Mouse (Mus musculus) cerebellum, adult 18-20 months (tissue): ENCODE data around the gene Gfpt1.

Experiments used
- DNase-seq, 2 experiments: peaks; one replicate each; pipeline ENCODE4 v3.0.0; 2021

The Gfpt1 gene

DNA sequence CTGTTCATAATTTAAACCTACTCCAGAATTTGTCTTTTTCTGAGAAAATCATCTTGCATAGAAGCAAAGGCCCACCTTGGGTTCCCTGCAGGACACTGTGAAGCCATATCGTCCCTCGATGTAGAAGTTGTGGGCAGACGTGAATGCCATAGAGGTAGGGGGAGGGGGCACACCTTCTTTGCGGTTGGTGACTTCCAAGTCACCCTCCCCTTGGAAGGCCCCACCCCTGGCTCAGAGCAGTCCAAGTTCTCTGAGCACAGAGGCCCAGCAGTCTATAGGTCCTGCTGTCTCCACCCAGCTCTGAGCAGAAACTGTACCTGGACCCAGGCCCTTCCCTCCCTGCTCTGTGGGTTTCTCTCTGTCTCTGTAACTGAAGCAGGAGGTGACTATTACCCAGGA is 59.3 kb downstream of the Gfpt1 start:
- no peak for DNase-seq

GRCm38 (mm10) chr6:87102421-87102911 is 59.8 kb downstream of the Gfpt1 start:
- DNase-seq, result no peak

DNA sequence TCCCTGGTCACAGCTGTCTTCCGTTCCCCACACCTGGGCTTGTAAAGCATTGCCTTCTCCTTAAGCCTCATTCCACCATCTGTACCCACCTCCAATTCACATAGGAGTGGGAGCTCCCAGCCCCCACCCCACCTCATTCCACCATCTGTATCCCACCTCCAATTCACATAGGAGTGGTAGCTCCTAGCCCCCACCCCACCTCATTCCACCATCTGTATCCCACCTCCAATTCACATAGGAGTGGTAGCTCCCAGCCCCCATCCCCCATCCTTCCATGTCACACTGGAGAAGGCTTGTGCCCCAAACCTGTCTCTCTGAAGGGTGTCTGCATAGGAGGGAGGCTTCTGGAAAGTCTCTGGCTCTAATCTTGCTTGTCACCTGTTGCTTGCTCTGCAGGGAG is 60.7 kb downstream of the Gfpt1 start:
- no peak for DNase-seq

DNA sequence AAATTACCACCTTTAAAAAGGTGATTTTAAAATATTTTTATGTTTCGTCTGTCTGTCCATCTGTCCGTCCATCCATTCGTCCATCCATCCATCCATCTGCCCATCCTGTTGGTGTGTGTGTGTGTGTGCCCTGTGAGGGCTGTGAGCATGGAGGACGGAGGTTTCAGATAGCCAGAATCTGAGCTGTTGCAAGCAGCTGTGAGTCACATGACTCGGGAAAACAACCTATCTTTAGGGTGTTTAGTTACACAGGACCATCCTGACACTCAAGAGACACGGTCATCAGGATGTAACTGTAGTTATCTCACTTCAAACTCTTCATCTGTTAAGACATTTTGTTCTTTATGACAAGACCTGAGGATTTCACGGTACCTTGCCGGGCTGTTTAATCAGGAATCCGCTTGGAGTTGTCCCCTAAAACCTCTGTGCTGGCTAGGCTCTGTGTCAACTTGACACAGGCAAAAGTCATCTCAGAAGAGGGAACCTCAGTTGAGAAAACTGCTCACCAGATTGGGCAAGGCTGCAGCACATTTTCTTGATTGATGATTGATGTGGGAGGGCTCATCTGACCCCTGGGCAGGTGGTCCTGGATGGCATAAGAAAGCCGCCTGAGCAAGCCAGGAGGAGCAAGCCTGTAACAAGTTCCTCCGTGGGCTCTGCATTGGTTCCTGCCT is 61.6 kb downstream of the Gfpt1 start, which contains the start of gene D6Ertd527e:
TSS of gene D6Ertd527e (plus strand) at position 624 of the 674 bp plus-strand sequence.
- no peak for DNase-seq

DNA sequence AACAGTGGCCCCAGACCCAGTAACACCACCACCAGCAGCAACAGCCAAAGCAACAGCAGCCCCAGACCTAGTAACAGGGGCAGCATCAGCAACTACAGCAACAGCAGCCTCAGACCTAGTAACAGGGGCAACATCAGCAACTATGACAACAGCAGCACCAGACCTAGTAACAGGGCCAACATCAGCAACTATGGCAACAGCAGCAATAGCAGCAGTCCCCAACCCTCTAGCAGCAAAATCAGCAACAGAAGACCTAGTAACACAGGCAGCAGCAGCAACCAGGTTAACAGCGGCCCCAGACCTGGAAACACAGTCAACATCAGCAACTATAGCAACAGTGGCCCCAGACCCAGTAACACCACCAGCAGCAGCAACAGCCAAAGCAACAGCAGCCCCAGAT is 68.8 kb downstream of the Gfpt1 start:
- DNase-seq, result no peak

DNA sequence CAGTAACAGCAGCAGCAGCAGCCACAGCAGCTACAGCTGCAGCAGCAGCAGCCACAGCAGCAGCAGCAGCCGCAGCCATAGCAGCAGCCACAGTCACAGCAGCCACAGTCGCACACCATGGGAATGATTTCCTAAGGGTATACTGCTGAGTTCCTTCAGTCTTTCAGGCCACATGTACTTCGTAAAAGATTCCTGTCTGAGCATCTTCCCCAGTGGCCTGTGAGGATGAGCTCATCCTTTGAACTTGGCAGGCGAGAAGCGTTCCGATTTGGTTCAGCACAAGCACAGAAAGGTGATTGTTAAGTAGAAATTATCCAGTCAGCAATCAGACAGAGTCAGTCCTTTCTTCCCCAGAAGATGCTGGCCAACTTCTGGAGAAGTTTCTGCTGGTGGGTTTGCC is 69.5 kb downstream of the Gfpt1 start:
- no peak for DNase-seq

- no peak for DNase-seq
Observed at GRCm38 (mm10) chr6:87115981-87116380, 73.3 kb downstream of the Gfpt1 start.

DNA sequence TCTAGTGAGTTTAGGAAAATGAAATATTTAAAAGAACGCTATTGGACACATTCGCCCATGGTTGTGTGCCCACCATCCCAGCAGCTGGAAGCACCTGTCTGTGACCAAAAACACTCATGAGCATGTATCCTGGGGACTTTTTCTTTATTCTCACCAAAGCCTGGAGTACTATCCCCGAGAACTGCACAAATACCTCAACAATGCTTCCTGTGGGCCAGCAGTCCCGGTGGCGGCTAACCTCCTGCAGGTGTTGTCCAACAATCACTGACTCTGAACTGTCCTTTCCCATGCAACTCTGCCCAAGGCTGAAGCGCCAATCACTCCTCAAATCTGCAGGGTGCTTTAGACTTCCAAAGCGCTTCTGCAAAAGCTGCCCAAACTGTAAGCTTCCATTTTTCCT is 74.0 kb downstream of the Gfpt1 start:
- DNase-seq, result no peak

GRCm38 (mm10) chr6:87119066-87119837 is 76.6 kb downstream of the Gfpt1 start:
- DNase-seq, result no peak

- no peak for DNase-seq
Observed at GRCm38 (mm10) chr6:87119975-87120374, 77.3 kb downstream of the Gfpt1 start.

GRCm38 (mm10) chr6:87120661-87121060 is 78.0 kb downstream of the Gfpt1 start:
- DNase-seq, result no peak

DNA sequence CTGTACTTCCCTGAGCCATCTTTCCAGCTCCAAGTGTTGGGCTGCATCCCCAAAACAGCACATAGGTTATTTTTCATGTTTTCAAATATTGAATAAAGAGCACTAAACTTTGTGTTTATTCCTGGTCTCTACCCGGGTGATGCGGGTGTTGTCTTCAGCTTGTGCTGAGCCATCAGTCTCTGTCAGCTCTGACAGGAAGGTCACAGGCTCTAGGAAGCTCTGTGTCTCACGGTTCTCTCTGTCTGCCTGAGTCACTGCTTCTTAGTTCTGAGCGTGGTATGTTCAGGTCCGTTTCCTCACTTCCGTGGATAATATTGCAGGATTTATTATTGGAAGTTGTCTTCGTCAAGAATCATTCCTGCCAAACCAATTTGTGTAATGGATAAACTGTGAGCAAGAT is 79.3 kb downstream of the Gfpt1 start:
- no peak for DNase-seq

DNA sequence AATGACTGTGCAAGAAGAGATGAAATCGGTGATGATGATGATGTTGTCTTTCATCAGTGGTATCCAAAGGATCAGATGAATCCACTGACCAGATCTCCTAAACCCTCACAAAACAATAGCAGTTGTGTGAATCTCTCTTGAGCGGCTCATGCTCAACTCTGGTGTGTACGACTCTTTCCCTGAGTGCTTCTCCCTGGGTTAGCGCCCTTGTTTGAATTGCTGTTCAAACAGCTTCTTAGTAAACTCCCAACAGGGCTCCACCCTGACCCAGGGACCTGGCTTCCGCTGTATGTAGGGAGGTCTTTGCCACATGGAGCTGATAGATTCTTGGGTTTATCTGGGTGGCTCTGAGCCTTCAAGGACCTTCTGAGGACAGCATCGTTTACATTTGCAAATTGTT is 80.8 kb downstream of the Gfpt1 start:
- DNase-seq, result no peak

DNA sequence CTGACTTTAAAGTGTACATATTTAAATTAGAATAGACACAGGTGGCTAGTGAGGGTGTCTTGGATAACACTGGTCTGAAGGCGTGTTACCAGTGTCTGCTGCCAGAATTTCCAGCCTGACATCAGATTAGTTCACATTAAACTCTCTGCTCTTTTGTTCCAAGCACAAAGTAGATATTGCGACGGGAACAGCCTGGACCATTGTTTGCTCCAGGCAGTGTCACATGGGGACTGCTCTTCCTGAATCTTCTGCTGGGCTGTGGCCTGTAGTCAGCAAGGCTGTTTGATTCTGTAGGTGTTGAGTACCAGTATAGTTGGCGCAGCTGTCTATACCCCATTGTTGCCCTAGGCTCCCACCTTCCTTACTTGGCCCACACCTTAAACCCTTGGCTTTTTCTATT is 81.3 kb downstream of the Gfpt1 start:
- DNase-seq, result no peak

- DNase-seq, result no peak
Observed at GRCm38 (mm10) chr6:87127049-87127753, 84.6 kb downstream of the Gfpt1 start.

- DNase-seq, result no peak
Observed at GRCm38 (mm10) chr6:87129861-87130260, 87.2 kb downstream of the Gfpt1 start.

GRCm38 (mm10) chr6:87130628-87131027 is 88.0 kb downstream of the Gfpt1 start:
- no peak for DNase-seq

DNA sequence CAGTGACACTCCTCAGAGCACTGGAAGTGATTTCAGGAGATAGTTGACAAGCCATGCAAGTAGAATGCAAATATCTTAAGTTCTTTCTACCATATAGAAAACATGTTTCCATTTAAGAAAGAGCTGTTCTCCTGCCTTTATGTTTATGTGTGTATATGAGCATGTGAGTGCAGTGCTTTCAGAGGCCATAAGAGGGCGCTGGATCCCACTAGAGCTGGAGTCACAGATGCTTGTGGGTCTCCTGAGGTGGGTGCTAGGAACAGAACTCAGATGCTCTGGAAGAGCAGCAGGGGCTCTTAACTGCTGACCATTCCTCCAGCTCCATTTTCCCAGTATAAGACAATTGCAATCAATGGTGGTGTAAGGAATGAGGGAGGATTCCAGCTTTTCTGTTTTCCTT is 88.4 kb downstream of the Gfpt1 start:
- no peak for DNase-seq

DNA sequence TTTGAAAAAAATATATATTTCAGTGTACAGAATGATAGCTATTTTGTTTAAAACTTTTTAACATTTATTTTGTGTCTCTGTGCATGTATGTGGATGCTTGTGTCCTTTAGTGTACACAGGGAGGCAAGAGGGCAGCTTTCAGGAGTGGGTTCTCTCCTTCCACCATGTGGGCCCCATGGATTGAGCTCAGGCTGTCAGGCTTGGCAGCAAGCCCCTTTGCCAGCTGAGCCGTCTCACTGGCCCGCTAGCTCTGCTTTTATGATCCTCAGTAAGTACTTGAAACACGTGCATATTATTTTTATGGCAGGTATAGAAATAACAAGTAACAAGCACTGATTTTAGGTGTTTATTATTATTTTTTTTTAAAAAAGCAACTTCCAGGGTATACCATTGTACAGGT is 90.9 kb downstream of the Gfpt1 start:
- no peak for DNase-seq

DNA sequence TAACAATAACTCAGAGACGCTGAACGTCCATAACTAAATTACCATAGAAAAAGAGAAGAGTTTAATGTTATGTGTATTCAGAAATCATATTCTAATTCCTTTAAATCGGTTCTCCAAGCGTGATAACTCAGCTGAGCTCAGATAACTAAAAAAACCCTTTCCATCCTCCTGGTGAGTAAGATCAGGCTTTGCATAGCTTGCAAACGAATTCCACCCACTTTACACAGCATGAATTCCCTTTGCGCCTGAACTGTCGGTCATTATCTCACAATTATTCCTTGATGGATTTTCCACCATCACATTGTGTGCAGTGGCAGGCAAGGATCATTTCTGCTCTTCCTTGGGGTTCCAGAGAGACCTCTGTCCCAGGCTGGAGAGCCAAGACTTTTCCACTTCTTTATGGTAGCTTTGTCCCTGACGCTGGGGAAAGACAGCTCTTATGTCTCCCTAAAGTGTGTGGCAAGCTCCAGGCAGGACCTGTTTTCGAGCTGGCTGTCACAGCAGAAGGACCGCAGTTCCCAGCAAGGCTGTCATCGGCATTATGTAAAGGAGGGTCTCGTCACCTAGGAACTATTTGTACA is 91.4 kb downstream of the Gfpt1 start:
- no peak for DNase-seq

GRCm38 (mm10) chr6:87138479-87138878 is 95.8 kb downstream of the Gfpt1 start:
- no peak for DNase-seq

DNA sequence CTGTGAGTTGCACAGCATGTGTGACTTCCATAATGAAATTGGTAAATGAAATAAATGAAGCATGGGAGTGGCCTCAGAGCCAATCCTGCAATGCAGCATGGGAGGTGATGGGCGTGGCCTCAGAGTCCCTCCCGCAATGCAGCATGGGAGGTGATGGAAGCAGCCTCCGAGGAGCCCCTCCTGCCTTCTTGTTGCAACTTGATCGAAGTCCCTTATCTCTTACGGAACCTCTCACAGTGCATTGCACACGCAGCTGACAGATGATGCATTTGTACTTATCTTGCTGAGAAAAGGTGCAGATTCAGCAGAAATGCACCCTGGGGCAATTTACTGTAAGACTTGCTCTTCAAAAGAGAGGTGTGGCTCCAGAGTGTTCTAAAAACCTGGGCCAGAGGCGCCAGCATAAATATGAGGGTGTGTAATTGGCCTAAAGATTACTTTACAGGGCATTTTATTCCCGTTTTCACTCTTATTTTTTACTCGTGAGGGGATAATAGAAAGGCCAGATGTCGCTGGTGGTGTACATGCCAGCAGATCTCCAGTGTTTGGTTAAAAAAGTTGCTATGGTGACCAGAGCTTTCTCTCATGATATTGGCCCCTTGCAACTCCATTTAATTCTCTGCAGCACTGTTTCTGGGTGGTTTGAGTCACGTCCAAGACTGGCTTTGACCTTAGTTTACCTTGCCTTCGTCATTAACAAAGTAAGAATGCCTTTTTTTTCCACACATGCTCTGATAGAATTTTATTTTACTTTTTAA is 97.3 kb downstream of the Gfpt1 start:
- DNase-seq, result no peak
